Mouse (Mus musculus) stomach, embryonic 16.5 days (tissue): ENCODE data around the gene Cdc42bpa. TPM values are rescaled to one million over a fixed set of nuclear protein-coding genes. Genes with fewer than 3 reads are reported as not detected.

Source experiments
- ATAC-seq: fragments of 200-750 bp; cut with Nextera tagmentation; 2 replicates; pipeline ENCODE4 v1.8.0; 2017; ENCODE audit warnings: moderate number of reproducible peaks, moderate TSS enrichment; ENCODE audit not compliant: insufficient read depth, low FRiP score
- H3K27ac ChIP-seq: fragments of 300-500 bp; sonication (generic); 2 replicates; pipeline ENCODE4 v1.5.1; 2014; ENCODE audit warnings: low read length
- H3K27me3 ChIP-seq: fragments of 300-500 bp; sonication (generic); 2 replicates; pipeline ENCODE4 v1.6.1; 2014; ENCODE audit warnings: low read length, control low read depth, mixed read lengths; ENCODE audit not compliant: control insufficient read depth, insufficient read depth
- H3K36me3 ChIP-seq: fragments of 300-500 bp; sonication (generic); 2 replicates; pipeline ENCODE4 v1.6.1; 2014; ENCODE audit warnings: low read length; ENCODE audit not compliant: control insufficient read depth, insufficient read depth
- H3K4me1 ChIP-seq: fragments of 300-500 bp; sonication (generic); 2 replicates; pipeline ENCODE4 v1.6.1; 2014; ENCODE audit warnings: low read length, control low read depth, mixed read lengths; ENCODE audit not compliant: control insufficient read depth, insufficient read depth
- H3K4me2 ChIP-seq: fragments of 300-500 bp; sonication (generic); 2 replicates; pipeline ENCODE4 v1.6.1; 2014; ENCODE audit warnings: low read depth, low read length, mixed read lengths
- H3K4me3 ChIP-seq: fragments of 300-500 bp; sonication (generic); replicated peaks from 2 replicates; pipeline ENCODE4 v1.5.1; 2014; ENCODE audit warnings: mild to moderate bottlenecking, low read length
- H3K9ac ChIP-seq: fragments of 300-500 bp; sonication (generic); 2 replicates; pipeline ENCODE4 v1.6.1; 2014; ENCODE audit warnings: low read length
- H3K9me3 ChIP-seq: fragments of 300-500 bp; sonication (generic); replicated peaks from 2 replicates; pipeline ENCODE4 v1.6.1; 2016; ENCODE audit warnings: low read length, control low read depth; ENCODE audit not compliant: control insufficient read depth
- WGBS: fragments of 180-500 bp; shearing (Covaris S2); extraction: QIAGEN DNeasy Blood & Tissue Kit; methylation state at CpG from one replicate; pipeline ENCODE4 v1.1.7; 2014; 5-methylcytosine and 5-hydroxymethylcytosine counted together
- polyA plus RNA-seq: library from polyadenylated mRNA; unstranded; fragments of >200 nt; fragmentation: Nextera tagmentation; extraction: Ambion mirVana; gene quantifications from 2 replicates; pipeline ENCODE4 v1.2.1, GENCODE M21; 2015

Cdc42bpa gene
- polyA plus RNA-seq, 1 experiment from 2014 or later = 16.3 TPM

DNA sequence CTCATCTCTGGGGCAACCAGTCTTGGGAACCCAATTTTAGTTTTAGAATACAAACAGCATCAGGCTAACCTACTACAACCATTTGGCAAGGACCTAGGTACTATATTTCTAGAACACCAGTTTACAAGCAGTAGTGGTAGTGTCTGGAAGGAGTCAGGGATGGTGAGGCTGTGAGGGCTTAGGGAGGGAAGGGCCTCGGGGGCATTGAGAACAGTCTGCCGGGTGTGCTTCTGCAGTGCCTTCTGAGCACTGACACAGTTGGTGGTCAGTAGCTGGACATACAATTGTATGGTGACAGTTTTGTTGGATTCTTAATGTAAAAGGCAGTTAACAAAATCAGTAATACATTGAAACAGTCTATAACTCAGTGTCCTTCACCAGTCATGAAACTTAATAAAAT, 200.3 kb downstream of the Cdc42bpa start:
- Histone ChIP-seq H3K4me3 (no peak overlapping the region), H3K9ac (no peak overlapping the region), H3K27me3 (no peaks in the 10 kb centered on the region), H3K36me3 (no peaks in the 10 kb centered on the region), H3K4me2 (no peak overlapping the region), H3K9me3 (no peaks in the 10 kb centered on the region), H3K4me1 (no peaks in the 10 kb centered on the region), H3K27ac (no peak overlapping the region)
- ATAC-seq = no peak
- WGBS = 90% methylated on average over 2 of the region's 2 CpGs

DNA sequence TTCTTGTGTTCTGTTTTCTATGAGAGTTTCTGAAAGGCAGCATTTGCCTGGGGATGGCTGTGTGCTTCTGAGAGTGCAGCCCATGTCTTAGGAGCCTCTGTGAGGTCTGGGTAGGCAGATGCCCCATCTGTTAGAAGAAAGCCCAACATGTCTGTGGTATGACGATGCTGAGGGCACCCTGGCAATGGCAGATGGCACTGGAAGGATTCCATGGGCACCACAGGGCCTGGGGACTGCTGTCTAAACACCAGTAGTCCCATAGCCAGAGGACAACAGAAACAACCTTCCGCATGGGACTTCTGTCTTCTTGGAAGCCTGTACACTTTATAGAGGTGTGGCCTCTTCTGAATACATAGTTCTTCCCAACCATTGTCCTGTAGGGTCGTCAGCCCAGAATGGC, 200.9 kb downstream of the Cdc42bpa start:
- no peaks in the 10 kb centered on the region for H3K27me3 ChIP-seq
- H3K4me3 ChIP-seq = no peak overlapping the region
- no peaks in the 10 kb centered on the region for H3K36me3 ChIP-seq
- no peaks in the 10 kb centered on the region for H3K9me3 ChIP-seq
- 86% methylated on average over 3 of the region's 3 CpGs for WGBS
- H3K9ac ChIP-seq = no peak overlapping the region
- H3K4me2 ChIP-seq = no peak overlapping the region
- H3K27ac ChIP-seq = no peak overlapping the region
- no peak for ATAC-seq
- H3K4me1 ChIP-seq = no peaks in the 10 kb centered on the region

DNA sequence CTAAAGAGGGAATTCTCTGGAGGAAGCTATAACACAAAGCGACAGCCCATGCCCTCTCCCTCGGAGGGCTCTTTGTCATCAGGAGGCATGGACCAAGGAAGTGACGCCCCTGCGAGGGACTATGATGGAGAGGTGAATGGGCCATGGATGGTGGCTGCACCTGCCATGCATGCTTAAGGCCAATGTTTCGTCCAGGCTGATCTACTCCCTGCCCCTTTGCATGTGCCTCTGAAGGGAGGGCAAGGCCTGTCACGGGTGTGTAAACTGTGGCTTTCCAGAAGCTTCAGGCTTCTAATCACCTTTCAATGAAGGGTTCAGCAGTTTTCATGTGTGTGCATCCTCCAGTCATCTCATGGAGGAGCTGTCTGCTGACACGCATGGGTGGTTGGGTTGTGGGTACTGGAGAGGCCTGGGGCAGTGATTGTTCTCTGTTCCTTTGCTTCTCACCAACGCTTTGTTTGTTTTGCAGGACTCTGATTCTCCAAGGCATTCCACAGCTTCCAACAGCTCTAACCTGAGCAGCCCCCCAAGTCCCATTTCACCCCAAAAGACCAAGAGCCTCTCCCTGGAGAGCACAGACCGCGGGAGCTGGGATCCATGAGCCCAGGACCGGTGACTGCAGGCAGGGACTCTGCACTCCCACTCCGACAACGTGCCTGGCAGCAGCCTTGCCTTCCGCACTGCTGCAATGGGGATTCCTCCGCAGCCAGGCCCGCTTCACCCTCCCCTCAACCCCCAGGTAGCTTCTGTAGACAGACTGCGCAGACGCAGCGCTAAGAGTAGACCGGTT, 201.5 kb downstream of the Cdc42bpa start:
- WGBS = 88% methylated on average over 20 of the region's 20 CpGs
- no peak for ATAC-seq
- no peak overlapping the region for H3K9ac ChIP-seq

DNA sequence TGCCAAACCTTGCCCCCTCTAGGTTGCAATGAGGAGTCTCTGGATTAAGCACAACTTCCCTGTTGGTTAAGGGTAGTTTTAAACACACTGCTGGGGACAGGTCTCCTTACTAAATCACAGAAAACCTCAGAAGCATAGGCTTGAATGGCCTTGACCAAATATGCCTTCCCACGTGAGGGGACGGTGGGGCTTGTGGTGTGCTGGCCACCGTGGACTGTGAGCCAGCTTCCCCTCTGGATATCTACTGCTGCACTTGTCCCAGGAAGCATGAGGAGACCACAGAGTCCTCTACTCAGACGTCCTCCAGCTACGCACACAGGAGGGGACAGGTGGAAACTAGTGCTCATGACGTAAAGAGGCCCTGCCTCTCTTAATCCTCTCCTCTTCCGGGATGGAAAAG, 202.7 kb downstream of the Cdc42bpa start:
- no peak overlapping the region for H3K27ac ChIP-seq
- no peak overlapping the region for H3K4me3 ChIP-seq
- H3K36me3 ChIP-seq = no peaks in the 10 kb centered on the region
- ATAC-seq = no peak
- H3K9ac ChIP-seq = no peak overlapping the region
- no peaks in the 10 kb centered on the region for H3K9me3 ChIP-seq
- WGBS = 77% methylated on average over 7 of the region's 7 CpGs
- H3K4me1 ChIP-seq = no peaks in the 10 kb centered on the region
- H3K27me3 ChIP-seq = no peaks in the 10 kb centered on the region
- no peak overlapping the region for H3K4me2 ChIP-seq

More for the DNA sequence above, 201.5 kb downstream of the Cdc42bpa start:
- no peak overlapping the region for H3K4me2 ChIP-seq
- no peak overlapping the region for H3K27ac ChIP-seq
- no peaks in the 10 kb centered on the region for H3K9me3 ChIP-seq
- H3K4me3 ChIP-seq = no peak overlapping the region
- no peaks in the 10 kb centered on the region for H3K27me3 ChIP-seq
- no peaks in the 10 kb centered on the region for H3K36me3 ChIP-seq
- no peaks in the 10 kb centered on the region for H3K4me1 ChIP-seq

DNA sequence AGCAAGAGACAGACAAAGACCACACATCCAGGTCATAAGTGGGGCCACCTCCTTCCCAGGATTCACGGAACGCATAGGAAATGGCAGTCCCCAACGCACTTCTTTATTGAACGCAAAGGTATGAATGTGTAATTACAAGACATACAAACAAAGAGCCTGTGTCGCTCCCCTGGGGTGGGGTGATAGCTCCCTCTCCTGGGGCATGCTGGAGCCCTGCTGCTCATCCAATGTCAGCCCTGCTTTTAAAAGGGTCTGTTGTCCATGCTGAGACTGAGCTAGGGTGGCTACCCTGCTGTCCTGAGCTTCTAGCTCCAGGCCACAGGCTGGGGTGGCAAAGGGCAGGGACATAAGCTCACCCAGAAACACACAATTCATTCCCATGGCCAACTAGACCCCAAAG, 206.3 kb downstream of the Cdc42bpa start:
- 78% methylated on average over 5 of the region's 5 CpGs for WGBS
- Histone ChIP-seq H3K27me3 (no peaks in the 10 kb centered on the region), H3K36me3 (no peaks in the 10 kb centered on the region), H3K4me2 (no peak overlapping the region), H3K4me1 (no peaks in the 10 kb centered on the region), H3K4me3 (no peak overlapping the region), H3K9ac (no peak overlapping the region), H3K27ac (no peak overlapping the region), H3K9me3 (no peaks in the 10 kb centered on the region)
- ATAC-seq = no peak

DNA sequence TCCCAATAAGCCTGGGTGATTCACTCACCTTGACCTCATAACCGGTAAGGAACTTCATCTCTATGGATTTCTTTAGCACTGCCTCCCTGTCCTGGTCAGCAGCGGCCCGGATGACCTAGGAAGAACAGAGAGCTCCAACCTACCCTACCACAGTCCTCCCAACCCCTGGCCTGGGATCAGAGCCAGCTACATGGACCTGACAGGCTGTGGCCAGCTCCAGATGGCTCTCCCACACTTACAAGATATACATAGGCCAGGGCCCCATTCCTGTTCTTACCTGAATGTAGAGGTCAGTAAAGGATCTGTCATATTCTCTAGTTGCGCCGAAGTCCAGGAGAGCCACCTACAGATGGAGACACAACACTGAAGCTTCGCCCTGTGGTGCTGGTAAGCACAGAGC, 208.0 kb downstream of the Cdc42bpa start:
- no peaks in the 10 kb centered on the region for H3K27me3 ChIP-seq
- WGBS = 95% methylated on average over 6 of the region's 6 CpGs
- H3K36me3 ChIP-seq = no peaks in the 10 kb centered on the region
- H3K9me3 ChIP-seq = no peaks in the 10 kb centered on the region
- no peak overlapping the region for H3K9ac ChIP-seq
- H3K4me2 ChIP-seq = no peak overlapping the region
- no peak overlapping the region for H3K4me3 ChIP-seq
- no peaks in the 10 kb centered on the region for H3K4me1 ChIP-seq
- ATAC-seq = no peak
- no peak overlapping the region for H3K27ac ChIP-seq

DNA sequence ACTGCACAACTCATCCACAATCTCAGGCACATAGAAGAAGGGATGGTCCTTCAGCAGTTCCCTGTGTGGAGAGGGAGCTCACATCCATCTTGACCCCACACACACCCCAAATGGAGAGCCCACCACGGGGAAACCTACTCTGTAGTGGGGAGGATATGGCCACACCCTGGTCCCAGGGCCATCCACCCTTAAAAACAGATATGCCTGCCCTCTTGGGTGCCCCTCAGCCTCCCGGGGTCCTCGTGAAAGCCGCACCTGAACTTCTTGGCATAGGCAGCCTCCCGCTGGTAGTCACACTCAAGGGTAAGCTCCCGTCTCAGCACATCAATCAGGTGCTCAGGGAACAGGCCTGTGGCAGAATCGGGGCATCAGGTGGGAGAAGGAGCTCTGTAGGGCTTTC, 208.9 kb downstream of the Cdc42bpa start:
- no peaks in the 10 kb centered on the region for H3K36me3 ChIP-seq
- H3K9me3 ChIP-seq = no peaks in the 10 kb centered on the region
- H3K4me2 ChIP-seq = no peak overlapping the region
- no peak overlapping the region for H3K27ac ChIP-seq
- 88% methylated on average over 7 of the region's 7 CpGs for WGBS
- H3K4me3 ChIP-seq = no peak overlapping the region
- ATAC-seq = no peak
- H3K27me3 ChIP-seq = no peaks in the 10 kb centered on the region
- no peak overlapping the region for H3K9ac ChIP-seq
- H3K4me1 ChIP-seq = no peaks in the 10 kb centered on the region

DNA sequence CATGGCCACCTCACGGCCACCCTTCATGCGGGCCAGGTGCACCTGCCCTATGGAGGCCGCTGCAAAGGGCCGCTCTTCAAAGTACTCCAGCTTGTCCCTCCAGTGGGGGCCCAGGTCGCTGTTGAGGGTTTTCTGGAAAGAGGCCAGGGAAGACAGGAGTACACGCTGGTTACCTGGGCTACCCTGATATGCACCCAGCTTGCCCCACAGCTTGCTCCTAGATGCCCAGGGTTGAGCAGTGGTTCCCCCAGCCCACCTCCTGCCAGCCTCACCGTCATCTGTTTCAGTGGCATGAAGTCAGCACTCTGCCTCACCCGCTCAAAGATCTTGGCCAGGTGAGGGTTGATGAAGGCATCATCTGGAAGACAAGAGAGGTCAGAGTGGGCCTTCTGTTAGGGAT, 209.8 kb downstream of the Cdc42bpa start:
- no peaks in the 10 kb centered on the region for H3K4me1 ChIP-seq
- WGBS = 87% methylated on average over 8 of the region's 8 CpGs
- H3K9ac ChIP-seq = no peak overlapping the region
- no peak overlapping the region for H3K4me3 ChIP-seq
- no peaks in the 10 kb centered on the region for H3K36me3 ChIP-seq
- ATAC-seq = no peak
- H3K4me2 ChIP-seq = no peak overlapping the region
- no peaks in the 10 kb centered on the region for H3K27me3 ChIP-seq
- H3K9me3 ChIP-seq = no peaks in the 10 kb centered on the region
- no peak overlapping the region for H3K27ac ChIP-seq

DNA sequence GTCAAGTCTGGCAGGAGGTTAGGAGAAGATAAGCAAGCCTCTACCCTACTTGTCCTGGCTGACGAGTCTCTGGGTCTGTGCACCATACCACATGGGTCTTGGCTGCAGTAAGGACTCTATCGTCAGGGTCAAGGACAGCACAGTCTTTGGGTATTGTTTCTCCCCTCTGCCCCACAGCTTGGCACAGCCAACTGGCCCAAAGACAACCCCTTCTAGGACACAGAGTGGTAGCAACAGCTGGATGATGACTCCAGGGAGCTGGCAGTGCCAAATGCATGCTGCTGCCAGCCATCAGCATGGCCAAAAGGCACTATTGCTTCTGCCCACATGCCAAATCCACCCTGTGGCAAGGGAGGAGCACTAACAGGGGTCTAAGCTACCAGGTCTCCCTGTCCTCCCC, 211.6 kb downstream of the Cdc42bpa start:
- Histone ChIP-seq H3K27ac (no peak overlapping the region), H3K4me1 (peaks cover 10% of the 10 kb centered on the region; the same call in 1 of the 2 replicates), H3K4me3 (no peak overlapping the region), H3K27me3 (no peaks in the 10 kb centered on the region), H3K9ac (no peak overlapping the region), H3K36me3 (no peaks in the 10 kb centered on the region), H3K9me3 (no peaks in the 10 kb centered on the region), H3K4me2 (no peak overlapping the region)
- 74% methylated on average over 2 of the region's 2 CpGs for WGBS
- no peak for ATAC-seq
